Mouse (Mus musculus): Measurements from ENCODE around the gene Gm17349. TPM values are rescaled to one million over a fixed set of nuclear protein-coding genes. Genes with fewer than 3 reads are reported as not detected.

The Gm17349 gene
- polyA plus RNA-seq, 1 experiment = not detected

- DNase-seq (ENCODE audit: low read depth, low spot score) = no peak
- WGBS = 88% methylated on average over 8 of the region's 8 CpGs
Observed at GRCm38 (mm10) chr15:99719865-99720264, 14.6 kb upstream of the Gm17349 start.

DNA sequence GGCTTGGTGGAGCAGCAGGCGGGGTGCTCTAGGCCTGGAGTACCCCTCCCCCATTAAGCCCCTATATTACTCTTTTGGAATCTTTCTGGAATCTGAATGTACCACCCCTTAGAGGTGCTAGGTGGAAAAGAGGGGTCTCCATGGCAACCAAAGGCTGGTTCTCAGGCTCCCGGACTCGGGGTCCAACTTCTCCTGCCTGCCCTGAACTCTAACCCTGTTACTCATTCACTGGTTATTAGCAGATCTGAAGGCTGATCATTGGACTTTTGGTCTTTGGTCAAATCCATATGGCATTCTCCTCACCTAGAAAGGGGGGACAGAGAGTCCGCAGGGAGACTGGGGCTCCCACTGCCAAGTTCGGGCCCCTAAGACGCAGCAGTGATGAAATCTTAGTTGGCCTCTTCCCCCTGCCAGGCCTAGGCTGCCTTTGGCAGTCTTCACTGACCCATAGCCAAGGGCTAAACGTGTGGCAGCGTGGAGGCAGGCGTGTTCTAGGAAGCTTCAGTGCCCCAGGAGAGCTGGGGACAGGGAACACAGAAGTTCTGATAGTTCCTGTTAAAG, 13.3 kb upstream of the Gm17349 start:
- DNase-seq (ENCODE audit: low read depth, low spot score) = no peak
- 73% methylated on average over 9 of the region's 9 CpGs for WGBS

- WGBS = 24% methylated on average over 26 of the region's 26 CpGs
- DNase-seq (ENCODE audit: low read depth, low spot score) = no peak
Observed at GRCm38 (mm10) chr15:99717386-99718334, 12.4 kb upstream of the Gm17349 start, which contains the start of gene Gpd1. Gene Gpd1, plus strand, starts transcription at chr15:99717515.

DNA sequence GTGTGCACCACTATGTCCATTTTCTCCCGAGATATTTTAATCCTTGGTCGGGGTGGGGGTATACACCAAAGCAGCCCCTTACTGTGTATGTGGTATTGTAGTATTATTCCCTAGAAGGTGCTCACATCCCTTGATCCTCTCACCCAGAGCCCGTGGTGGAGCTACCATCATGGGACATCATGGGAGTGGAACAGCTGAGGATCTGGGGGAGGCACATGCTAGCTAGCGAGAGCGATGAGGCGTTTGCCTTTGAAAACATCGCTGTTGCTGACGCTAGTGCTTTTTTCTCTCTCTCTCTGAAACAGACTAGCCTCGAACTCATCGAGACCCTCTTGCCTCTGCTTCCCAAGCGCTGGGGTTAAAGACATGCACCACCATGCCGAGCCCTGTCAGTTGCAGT, 11.5 kb upstream of the Gm17349 start:
- DNase-seq (ENCODE audit: low read depth, low spot score) = no peak
- 83% methylated on average over 12 of the region's 12 CpGs for WGBS

GRCm38 (mm10) chr15:99715982-99716746, 10.9 kb upstream of the Gm17349 start:
- 59% methylated on average over 11 of the region's 11 CpGs for WGBS
- DNase-seq (ENCODE audit: low read depth, low spot score) = no peak

DNA sequence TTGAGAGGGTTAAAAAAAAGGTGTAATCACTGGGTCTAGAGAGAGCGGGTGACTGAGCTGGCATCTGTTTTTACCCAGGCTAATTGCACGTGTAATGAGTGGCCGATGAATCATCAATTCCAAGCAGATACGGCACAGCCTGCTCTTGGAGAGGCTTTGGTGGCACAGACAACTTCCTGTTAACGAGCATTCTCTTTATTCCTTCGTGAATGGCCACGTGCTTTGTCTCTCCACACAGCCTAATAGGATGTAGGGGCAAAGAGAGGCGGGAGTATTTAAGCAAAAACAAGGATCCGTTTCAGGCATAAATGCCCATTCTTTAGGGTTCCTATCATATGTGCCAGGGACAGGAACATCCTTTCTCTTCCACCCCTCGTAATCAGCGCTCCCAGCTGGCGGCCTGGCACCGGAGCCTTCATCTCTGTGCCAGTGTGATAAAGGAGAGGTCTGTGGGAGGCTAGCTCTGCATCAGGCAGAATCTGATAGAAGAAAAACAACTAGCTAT, 10.1 kb upstream of the Gm17349 start:
- DNase-seq (ENCODE audit: low read depth, low spot score) = no peak
- WGBS = 51% methylated on average over 13 of the region's 13 CpGs

- WGBS = 54% methylated on average over 7 of the region's 7 CpGs
Observed at GRCm38 (mm10) chr15:99714858-99715257, 9.6 kb upstream of the Gm17349 start.

DNA sequence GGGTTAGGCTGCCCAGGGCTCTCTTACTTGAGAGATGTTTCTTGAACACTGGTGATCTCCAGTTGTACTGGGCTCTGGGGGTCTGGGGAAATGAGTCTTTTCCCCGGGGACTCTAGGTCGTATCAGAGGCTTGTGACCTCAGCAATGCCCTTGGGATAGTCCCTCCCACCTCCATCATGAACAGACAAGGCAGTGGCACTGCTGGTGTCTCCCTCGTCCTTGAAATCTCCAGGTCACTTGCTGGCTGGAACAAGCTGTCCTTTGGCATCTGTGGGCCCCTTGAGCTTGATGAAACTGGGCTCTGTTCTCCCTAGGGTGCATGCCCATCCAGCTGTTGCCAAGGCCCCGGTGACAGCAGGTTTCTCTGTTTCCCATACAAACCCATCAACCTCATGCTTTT, 8.9 kb upstream of the Gm17349 start:
- DNase-seq (ENCODE audit: low read depth, low spot score) = no peak
- 72% methylated on average over 4 of the region's 4 CpGs for WGBS

More at GRCm38 (mm10) chr15:99714858-99715257, 9.6 kb upstream of the Gm17349 start:
- no peak for DNase-seq (ENCODE audit: low read depth, low spot score)

DNA sequence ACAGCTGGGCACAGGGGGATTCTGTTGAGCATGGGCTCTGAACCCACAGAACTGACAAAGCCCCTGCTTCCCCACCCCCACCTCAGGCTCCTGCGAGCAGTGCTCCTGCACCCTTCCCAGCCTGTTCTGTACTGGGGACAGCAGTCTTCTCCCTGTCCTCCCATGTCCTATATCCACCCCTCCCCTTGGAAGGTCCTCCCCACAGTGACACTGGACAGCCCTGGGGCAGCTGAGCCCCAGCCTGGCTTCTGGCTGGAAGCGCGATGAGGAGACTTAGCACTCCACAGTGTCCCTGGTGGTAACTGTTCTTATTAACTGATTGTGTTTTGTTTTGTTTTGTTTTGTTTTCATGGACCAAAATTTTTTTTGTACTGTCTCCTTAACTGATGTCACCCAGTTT, 8.3 kb upstream of the Gm17349 start:
- 83% methylated on average over 3 of the region's 3 CpGs for WGBS
- no peak for DNase-seq (ENCODE audit: low read depth, low spot score)

GRCm38 (mm10) chr15:99712666-99713559, 7.6 kb upstream of the Gm17349 start:
- WGBS = 48% methylated on average over 13 of the region's 13 CpGs
- DNase-seq (ENCODE audit: low read depth, low spot score) = no peak

GRCm38 (mm10) chr15:99711491-99711890, 6.2 kb upstream of the Gm17349 start:
- DNase-seq (ENCODE audit: low read depth, low spot score) = no peak
- 37% methylated on average over 3 of the region's 3 CpGs for WGBS

GRCm38 (mm10) chr15:99710221-99711190, 5.2 kb upstream of the Gm17349 start:
- DNase-seq (ENCODE audit: low read depth, low spot score) = no peak
- 90% methylated on average over 10 of the region's 10 CpGs for WGBS

GRCm38 (mm10) chr15:99708176-99708575, 2.9 kb upstream of the Gm17349 start:
- no peak for DNase-seq (ENCODE audit: low read depth, low spot score)
- 95% methylated on average over 13 of the region's 13 CpGs for WGBS

DNA sequence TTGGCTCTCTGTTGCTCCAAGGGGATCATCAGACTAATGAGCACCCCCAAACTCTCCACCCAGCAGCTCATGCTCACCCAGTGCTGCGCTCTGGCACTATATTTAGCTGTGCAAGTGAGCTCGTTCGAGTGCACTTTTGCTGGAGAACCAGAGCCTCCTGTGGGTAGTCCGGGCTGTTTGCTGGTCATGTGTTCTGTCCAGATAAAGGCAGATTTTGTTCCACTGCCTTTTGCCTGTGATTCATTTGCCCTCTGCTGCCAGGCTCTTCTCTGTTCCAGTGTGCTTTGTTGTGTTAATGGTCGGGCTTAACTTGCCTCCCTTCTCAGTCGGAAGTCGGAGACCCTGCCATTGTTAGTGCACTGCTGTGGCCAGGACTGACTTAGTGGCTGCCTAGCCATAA, 409 bp downstream of the Gm17349 start:
- WGBS = 83% methylated on average over 7 of the region's 7 CpGs
- no peak for DNase-seq (ENCODE audit: low read depth, low spot score)

DNA sequence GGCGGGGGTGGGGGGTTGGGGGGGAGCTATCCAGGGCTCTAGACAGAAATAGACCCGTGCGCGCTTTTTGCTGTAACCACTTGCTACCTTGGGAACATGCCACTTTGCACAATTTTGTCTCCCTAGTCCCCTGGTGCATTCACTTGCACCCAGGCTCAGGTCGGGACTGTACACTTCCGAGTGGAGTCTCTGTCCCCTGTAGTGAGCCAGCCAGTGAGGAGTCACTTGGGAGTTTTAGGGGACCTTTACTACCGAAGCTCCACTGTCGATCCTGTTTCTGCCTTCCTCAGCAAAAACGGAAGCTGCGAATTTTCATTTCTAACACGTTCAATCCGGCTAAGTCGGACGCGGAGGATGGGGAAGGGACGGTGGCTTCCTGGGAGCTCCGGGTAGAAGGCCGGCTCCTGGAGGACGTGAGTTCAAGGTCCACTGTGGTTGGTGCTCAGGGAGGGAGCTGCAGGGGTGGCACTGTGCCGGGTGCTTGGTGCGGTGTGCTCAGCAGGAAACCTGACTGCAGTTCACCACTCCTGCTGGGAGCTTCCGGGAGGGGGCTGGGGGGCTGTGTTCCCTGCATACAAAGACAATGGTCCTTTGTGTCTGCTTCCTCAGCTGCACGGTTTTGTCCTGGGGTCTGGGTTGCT, 1.1 kb downstream of the Gm17349 start:
- DNase-seq (ENCODE audit: low read depth, low spot score) = no peak
- 44% methylated on average over 23 of the region's 23 CpGs for WGBS

- WGBS = 77% methylated on average over 5 of the region's 5 CpGs
- DNase-seq (ENCODE audit: low read depth, low spot score) = no peak
Observed at GRCm38 (mm10) chr15:99703676-99704040, 1.6 kb downstream of the Gm17349 start.

GRCm38 (mm10) chr15:99703104-99703503, 2.2 kb downstream of the Gm17349 start:
- no peak for DNase-seq (ENCODE audit: low read depth, low spot score)
- 77% methylated on average over 9 of the region's 9 CpGs for WGBS
